In the genomic region with DNA sequence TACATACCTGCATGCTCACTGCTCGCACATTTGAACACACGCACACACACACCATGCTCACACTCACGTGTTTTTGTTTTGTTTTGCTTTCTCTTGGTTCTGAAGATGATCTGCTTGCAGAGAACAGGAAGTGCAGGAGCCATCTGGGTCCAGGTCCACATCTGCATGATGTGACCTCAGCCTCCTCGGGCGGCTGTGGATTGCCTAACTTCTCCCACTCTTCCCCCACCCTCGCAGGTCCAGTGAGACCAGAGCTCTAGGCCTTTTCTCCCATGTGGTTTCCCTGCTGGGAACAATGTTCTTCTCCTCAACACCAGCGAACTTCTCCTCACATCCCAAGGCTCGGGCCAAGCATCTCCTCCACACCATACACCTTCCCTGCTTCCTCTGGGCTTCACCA, we compare ENCODE assay signal across 16 mouse cellular contexts. TPM values are rescaled to one million over a fixed set of nuclear protein-coding genes. Genes with fewer than 3 reads are reported as not detected.
A peak's percentile ranks its signal among the peaks of the same experiment; 100 is the strongest.
DNase-seq lines count a peak whose midpoint lies in the region; ATAC-seq lines count a peak whose summit lies in the region.
"Had no signal": no experiment of that assay in that cellular context is flagged by ENCODE, and none has a peak within 500 bp of the region (broad histone marks: within the 10 kb centered on the region; RNA-seq: fewer than 3 reads in every experiment).

No protein-coding gene starts in this region.

- no peak for ATAC-seq in limb, embryonic 12.5 days (ENCODE audit: insufficient number of reproducible peaks, insufficient read depth, low FRiP score, low TSS enrichment, low read depth)
- ATAC-seq in hindbrain, embryonic 12.5 days (ENCODE audit: low FRiP score) = no peak
- ATAC-seq: forebrain, embryonic 15.5 days had no signal

- no peaks in the 10 kb centered on the region for H3K9me3 ChIP-seq in limb, embryonic 12.5 days
- no peaks in the 10 kb centered on the region for H3K9me3 ChIP-seq in limb, embryonic 10.5 days (replicated peaks)
- H3K9me3 ChIP-seq in megakaryocyte, embryonic 14.5 days = peaks cover 4% of the 10 kb centered on the region; the same call in 1 of the 2 replicates
- H3K9me3 ChIP-seq in hindbrain, embryonic 12.5 days (replicated peaks) = no peaks in the 10 kb centered on the region
- H3K9me3 ChIP-seq: forebrain, embryonic 15.5 days; heart, embryonic 12.5 days; kidney, embryonic 15.5 days; limb, embryonic 13.5 days; midbrain, embryonic 12.5 days; stomach, embryonic 15.5 days had no signal

- 78% methylated on average over 8 of the region's 8 CpGs for WGBS in limb, embryonic 12.5 days
- WGBS in limb, embryonic 10.5 days = 88% methylated on average over 8 of the region's 8 CpGs
- WGBS in hindbrain, embryonic 12.5 days = 84% methylated on average over 8 of the region's 8 CpGs

- peak overlapping the region; percentile 18; the same call in 1 of the 2 replicates for H3K27ac ChIP-seq in limb, embryonic 12.5 days
- H3K27ac ChIP-seq in limb, embryonic 10.5 days = no peak overlapping the region
- H3K27ac ChIP-seq in hindbrain, embryonic 12.5 days = no peak overlapping the region
- H3K27ac ChIP-seq: forebrain, embryonic 15.5 days; kidney, embryonic 15.5 days; limb, embryonic 13.5 days; midbrain, embryonic 12.5 days; stomach, embryonic 15.5 days had no signal

- H3K4me2 ChIP-seq in limb, embryonic 12.5 days = no peak overlapping the region
- no peak overlapping the region for H3K4me2 ChIP-seq in hindbrain, embryonic 12.5 days (replicated peaks)
- H3K4me2 ChIP-seq: forebrain, embryonic 15.5 days; heart, embryonic 12.5 days; kidney, embryonic 15.5 days; limb, embryonic 13.5 days; midbrain, embryonic 12.5 days; stomach, embryonic 15.5 days had no signal

- no peak for DNase-seq in limb, embryonic 10.5 days (ENCODE audit: low spot score)
- DNase-seq in thymus, postnatal 25 days = peak; percentile 18
- DNase-seq in thymus, postnatal 4 days = no peak
- DNase-seq in right cerebral cortex, postnatal 4 days = no peak
- DNase-seq: adrenal gland, postnatal 25 days; cerebellum, adult 9-11 months had no signal

- no peak overlapping the region for H3K9ac ChIP-seq in limb, embryonic 12.5 days (replicated peaks)
- no peak overlapping the region for H3K9ac ChIP-seq in hindbrain, embryonic 12.5 days
- H3K9ac ChIP-seq: forebrain, embryonic 15.5 days; heart, embryonic 12.5 days; kidney, embryonic 15.5 days; limb, embryonic 13.5 days; midbrain, embryonic 12.5 days; stomach, embryonic 15.5 days had no signal

- no peak overlapping the region for H3K4me3 ChIP-seq in limb, embryonic 12.5 days (replicated peaks)
- no peak overlapping the region for H3K4me3 ChIP-seq in limb, embryonic 10.5 days
- H3K4me3 ChIP-seq in megakaryocyte, embryonic 14.5 days (replicated peaks) = peak overlapping the region; percentile 54
- no peak overlapping the region for H3K4me3 ChIP-seq in hindbrain, embryonic 12.5 days
- H3K4me3 ChIP-seq: erythroblast, embryonic 14.5 days; forebrain, embryonic 15.5 days; heart, embryonic 12.5 days; kidney, embryonic 15.5 days; limb, embryonic 13.5 days; midbrain, embryonic 12.5 days; stomach, embryonic 15.5 days had no signal

- H3K27me3 ChIP-seq in limb, embryonic 12.5 days = no peaks in the 10 kb centered on the region
- H3K27me3 ChIP-seq in limb, embryonic 10.5 days (ENCODE audit: low read depth, poor library complexity, severe bottlenecking) = no peaks in the 10 kb centered on the region
- H3K27me3 ChIP-seq in megakaryocyte, embryonic 14.5 days (replicated peaks) = no peaks in the 10 kb centered on the region
- H3K27me3 ChIP-seq in hindbrain, embryonic 12.5 days = no peaks in the 10 kb centered on the region
- H3K27me3 ChIP-seq: forebrain, embryonic 15.5 days; heart, embryonic 12.5 days; kidney, embryonic 15.5 days; limb, embryonic 13.5 days; midbrain, embryonic 12.5 days; stomach, embryonic 15.5 days had no signal

- peaks cover 27% of the 10 kb centered on the region for H3K36me3 ChIP-seq in limb, embryonic 12.5 days
- H3K36me3 ChIP-seq in limb, embryonic 10.5 days = peaks cover 27% of the 10 kb centered on the region
- H3K36me3 ChIP-seq in megakaryocyte, embryonic 14.5 days (replicated peaks; ENCODE audit: low read length) = peaks cover 24% of the 10 kb centered on the region
- H3K36me3 ChIP-seq in hindbrain, embryonic 12.5 days = peaks cover 25% of the 10 kb centered on the region

- H3K4me1 ChIP-seq in limb, embryonic 12.5 days (replicated peaks) = no peaks in the 10 kb centered on the region
- peaks cover 23% of the 10 kb centered on the region for H3K4me1 ChIP-seq in limb, embryonic 10.5 days
- peaks cover 38% of the 10 kb centered on the region for H3K4me1 ChIP-seq in megakaryocyte, embryonic 14.5 days
- no peaks in the 10 kb centered on the region for H3K4me1 ChIP-seq in hindbrain, embryonic 12.5 days
- H3K4me1 ChIP-seq: forebrain, embryonic 15.5 days; kidney, embryonic 15.5 days; midbrain, embryonic 12.5 days; stomach, embryonic 15.5 days had no signal

RNA-seq across cellular contexts. Expression of gene Tmem184b, which starts 10.4 kb away (rescaled TPM):
- polyA plus RNA-seq in limb, embryonic 12.5 days (2016; fragmentation: Nextera tagmentation; extraction: Ambion mirVana) = 54.7 and 63.8 TPM in 2 replicates
- 63.5 and 74.8 TPM in 2 replicates for polyA plus RNA-seq in limb, embryonic 10.5 days (2016; fragmentation: Nextera tagmentation; extraction: Ambion mirVana)
- 58.6 and 91.9 TPM in 2 replicates for polyA plus RNA-seq in megakaryocyte, embryonic 14.5 days (2012; ENCODE audit: insufficient read depth, low replicate concordance)
- 46.2 and 52.0 TPM in 2 replicates for polyA plus RNA-seq in hindbrain, embryonic 12.5 days (2016; fragmentation: Nextera tagmentation; extraction: Ambion mirVana)

RNA-seq across cellular contexts. Expression of gene Csnk1e, which starts 41.6 kb away (rescaled TPM):
- 148 and 158 TPM in 2 replicates for polyA plus RNA-seq in limb, embryonic 12.5 days (2016; fragmentation: Nextera tagmentation; extraction: Ambion mirVana)
- polyA plus RNA-seq in limb, embryonic 10.5 days (2016; fragmentation: Nextera tagmentation; extraction: Ambion mirVana) = 152 and 170 TPM in 2 replicates
- 77.4 and 115 TPM in 2 replicates for polyA plus RNA-seq in megakaryocyte, embryonic 14.5 days (2012; ENCODE audit: insufficient read depth, low replicate concordance)
- polyA plus RNA-seq in hindbrain, embryonic 12.5 days (2016; fragmentation: Nextera tagmentation; extraction: Ambion mirVana) = 280 and 284 TPM in 2 replicates
